Mouse (Mus musculus) urinary bladder, postnatal 14 days (tissue): ENCODE measurements around the gene S100a4.

Experiments
- DNase-seq: peaks from one replicate; pipeline ENCODE4 v3.0.0; 2021; ENCODE audit warnings: low spot score

Gene S100a4

DNA sequence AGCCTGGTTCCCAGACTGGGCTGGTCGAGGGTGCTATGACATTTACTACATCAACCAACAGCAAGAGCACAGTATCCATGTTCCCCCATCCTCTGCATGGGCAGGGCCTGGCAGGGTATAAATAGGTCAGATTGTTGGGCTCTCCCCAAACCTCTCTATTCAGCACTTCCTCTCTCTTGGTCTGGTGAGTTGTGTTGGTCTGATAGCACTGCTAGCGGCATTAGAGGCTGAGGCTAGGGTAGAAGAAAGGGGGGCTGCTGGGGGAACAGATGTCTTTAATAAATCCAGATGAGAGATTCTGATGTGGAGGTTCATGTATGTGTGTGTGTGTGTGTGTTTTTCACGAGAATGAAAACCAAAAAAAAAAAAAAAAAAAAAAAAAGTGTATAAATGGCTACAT, at the start of gene S100a4:
S100a4 (plus strand) TSS at position 149 of the 400 bp plus-strand sequence.
- DNase-seq = peak; percentile 12

DNA sequence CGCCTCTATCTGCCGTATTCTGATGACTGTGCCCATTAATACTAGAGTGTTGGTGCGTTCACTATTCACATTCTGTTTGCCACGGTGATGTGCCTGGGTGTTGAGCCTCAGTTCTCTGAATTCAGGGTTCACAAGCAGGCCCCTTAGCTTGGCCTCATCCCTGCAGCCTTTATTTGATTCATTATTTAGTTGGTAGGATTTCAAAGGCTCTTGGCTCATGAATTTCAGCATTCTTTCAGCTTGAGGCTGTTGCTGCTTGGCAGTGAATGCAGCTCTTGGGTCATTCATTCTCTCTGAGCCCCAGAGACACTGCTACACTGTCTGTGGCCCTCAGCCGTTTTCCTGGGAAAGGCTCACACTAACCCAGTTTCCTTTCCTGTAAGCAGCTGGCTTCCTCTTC, 47.6 kb upstream of the S100a4 start:
- no peak for DNase-seq

DNA sequence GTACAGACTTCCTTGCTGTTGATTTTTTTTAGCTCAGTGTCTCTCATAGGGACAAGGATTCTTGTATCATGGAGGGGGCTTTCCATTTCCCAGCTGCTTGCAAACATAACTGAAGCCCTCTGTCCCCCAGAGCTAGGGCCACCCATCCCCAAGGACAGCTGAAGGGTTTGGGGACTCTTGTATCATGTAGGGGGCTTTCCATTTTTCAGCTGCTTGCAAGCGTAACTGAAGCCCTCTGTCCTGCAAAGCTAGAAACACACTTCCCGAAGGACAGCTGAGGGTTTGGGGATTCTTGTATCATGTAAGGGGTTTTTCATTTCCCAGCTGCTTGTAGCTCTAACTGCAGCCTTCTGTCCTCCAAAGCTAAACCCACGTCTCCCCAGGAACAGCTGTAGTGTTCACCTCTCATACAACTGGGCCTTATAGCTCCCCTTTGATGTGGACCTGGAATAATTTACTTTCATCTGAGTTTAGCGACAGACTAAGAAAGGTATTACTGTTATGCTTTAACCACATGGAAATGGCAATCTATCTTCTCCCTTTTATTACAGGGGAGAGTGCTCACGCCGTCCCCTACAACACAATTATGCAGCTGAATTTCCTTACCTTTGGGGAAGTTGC, 43.5 kb upstream of the S100a4 start, which contains the start of gene S100a3:
S100a3 (plus strand) TSS at position 571 of the 621 bp plus-strand sequence.
- DNase-seq = no peak

DNA sequence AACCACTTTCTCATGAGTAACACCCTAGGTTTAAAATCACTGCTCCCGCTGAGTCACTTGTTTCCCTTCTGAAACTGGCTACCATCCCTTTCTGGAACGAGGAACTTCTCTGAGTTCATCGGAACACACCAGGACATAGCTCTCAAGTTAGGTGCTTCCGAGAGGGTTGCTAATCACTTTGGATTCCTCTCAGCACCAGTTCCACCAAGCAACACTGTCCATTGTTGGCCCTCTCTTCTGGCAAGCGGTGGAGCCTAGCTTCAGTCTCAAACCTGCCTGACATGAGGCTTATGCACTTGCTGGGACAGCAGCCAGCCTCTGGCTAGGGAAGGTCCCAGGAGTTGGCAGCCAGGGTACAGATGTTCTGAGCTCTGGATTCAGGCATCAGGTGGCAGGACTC, 28.9 kb upstream of the S100a4 start:
- DNase-seq = peak; percentile 35

DNA sequence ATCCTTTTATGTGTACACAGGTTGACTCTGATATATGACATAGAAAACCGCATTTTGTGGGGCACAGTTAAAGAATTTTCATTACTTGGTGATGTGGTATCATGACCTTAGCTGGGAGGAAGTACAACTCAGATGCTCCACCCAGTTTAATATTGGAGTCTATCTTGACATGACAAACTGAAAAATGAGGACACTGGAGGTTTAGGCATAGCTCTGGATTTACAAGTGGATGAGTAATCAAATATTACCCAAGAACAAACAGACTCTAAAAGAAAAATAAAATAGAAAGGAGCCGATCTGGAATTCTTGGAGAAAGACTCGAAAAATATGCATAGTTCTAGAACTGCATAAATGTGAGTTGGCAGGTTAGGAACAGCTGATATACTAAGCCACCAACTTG, 28.3 kb upstream of the S100a4 start:
- no peak for DNase-seq

DNA sequence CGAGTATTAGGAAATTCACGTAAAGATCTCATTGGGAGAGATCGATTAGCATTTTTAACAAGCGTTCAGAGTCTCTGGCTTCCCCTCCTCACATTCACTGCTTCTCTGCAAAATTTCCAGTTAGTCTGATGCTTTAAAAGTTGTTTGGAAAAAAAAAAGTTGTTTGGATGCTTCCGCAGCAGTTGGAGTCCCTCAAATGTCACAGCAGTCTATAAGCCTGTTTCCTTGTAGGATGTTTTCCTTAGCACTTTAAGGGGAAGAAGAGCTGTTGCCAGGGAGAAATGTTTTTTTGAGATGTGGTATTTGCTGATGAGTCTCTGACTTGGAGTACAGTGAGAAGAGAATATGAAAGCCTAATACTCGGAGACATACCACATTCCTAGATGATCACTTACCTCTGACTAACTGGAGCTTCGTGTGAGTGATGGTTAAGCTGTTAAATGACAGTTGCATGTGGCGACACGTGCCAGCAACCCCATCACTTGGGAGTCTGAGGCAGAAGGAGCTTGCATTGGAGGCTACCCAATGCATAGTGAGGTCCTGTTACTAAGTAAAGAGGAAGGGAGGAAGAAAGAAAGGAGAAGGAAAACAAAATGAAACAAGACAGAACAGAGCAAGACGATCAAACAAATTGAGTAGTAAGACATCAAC, 27.1 kb upstream of the S100a4 start:
- DNase-seq = no peak

DNA sequence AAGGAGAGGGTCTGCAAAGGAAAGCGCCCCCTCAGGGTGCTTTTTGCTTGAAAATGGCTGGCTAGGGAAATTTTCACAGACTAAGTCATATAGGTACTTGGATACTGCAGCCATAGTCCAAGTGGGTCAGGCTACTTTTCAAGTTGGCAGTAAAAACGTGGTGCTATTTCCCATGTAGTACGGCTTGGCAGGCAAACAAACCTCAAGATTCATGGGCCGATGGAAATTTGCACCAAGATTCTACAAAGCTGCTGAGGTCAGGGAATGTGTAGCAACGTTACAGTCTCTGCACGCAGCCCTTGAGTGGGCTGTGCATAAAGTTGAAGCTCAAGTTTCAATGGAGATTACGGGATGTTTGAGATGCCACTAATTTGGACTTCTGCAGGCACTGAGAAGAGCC, 24.1 kb upstream of the S100a4 start:
- DNase-seq = no peak

DNA sequence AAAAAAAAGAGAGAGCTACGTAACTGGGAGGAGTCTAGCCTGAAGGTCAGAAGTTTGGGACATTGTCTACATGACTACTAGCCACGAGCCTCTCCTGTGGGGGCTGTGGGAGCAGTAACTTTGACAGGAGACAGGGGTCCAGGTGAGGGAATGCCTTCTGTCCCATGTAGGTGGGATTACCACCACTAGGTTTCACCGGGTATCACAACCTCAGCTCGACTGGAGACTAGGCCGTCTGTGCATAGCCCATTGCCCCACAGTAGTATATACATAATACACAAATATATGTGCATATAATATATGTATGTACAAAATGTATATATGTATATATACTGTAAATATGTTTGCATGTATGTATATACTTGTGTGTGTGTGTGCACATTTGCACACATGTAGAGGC, 22.4 kb upstream of the S100a4 start:
- DNase-seq = no peak

DNA sequence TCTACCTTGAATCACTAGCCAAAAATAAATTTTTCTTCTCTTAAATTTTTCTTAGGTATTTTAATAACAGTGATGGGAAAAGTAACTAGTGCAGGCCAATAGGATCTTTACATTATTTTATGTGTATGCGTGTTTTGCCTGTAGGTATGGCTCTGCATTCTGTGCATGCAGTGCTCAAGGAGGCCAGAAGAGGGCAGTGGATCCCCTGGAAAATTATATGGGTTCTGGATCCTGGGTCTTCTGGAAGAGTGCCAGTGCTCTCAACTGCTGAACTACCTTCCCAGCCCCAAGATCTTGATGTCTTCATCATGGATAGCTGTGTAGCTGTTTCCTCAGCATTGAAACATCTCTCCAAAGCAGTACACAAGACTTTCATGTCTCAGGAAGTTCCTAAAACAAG, 21.4 kb upstream of the S100a4 start:
- no peak for DNase-seq

DNA sequence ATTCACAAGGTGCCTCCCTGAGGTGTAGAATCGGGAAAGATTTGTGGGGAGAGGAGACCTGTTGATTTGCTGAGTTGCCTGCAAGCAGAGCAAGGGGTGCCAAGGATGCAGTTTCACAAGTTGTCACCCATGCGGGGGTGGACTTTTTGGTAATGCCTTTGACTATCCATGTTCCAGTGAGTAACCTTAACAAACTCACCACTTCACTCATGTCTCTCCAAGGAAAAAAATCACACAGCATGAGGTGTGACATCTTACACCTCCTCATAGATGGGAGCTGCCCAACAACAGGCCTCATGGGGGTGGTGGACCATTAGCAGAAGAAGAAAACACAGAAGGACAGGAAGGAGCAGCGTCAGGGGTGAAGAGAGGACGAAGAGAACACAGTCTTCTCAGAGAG, 21.0 kb upstream of the S100a4 start:
- DNase-seq = no peak

DNA sequence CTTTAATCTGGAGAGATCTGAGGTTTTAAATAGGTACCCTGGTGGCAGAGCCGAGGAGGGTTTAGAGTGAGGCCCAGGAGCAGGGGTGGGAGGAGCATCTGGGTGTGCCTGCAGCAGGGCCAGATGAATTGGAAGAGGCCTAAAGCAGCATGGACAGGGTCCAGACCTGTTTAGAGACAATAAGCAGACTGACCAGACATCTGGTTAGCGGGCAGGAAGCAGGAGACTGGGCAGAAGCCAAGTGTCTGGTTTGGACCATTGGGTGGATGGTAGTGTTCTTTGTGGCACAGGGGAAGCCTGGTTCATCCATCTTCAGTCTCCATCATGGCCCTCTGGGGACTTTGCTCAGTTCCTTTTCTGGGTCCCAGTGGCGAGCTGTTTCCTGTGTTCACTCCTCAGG, 19.7 kb upstream of the S100a4 start:
- no peak for DNase-seq

DNA sequence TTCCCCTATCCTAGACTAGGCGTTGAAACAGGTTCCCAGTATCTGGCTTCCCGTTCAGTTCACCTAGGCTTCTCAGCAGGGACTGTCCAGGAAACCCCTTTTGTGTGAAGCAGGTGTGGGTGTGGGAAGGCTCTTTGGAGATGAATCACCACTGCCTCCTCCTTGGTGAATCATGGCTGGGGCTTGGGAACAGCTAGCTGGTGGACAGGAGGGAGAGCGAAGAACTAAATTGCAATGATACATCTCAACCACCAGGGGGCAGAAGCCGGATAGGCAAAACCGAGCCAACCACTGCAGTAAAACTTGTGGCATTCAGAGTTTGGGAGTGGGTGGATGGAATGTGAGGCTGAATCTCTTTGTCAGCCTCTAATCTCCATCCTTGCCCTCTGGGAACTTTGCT, 18.0 kb upstream of the S100a4 start:
- peak; percentile 76 for DNase-seq

DNA sequence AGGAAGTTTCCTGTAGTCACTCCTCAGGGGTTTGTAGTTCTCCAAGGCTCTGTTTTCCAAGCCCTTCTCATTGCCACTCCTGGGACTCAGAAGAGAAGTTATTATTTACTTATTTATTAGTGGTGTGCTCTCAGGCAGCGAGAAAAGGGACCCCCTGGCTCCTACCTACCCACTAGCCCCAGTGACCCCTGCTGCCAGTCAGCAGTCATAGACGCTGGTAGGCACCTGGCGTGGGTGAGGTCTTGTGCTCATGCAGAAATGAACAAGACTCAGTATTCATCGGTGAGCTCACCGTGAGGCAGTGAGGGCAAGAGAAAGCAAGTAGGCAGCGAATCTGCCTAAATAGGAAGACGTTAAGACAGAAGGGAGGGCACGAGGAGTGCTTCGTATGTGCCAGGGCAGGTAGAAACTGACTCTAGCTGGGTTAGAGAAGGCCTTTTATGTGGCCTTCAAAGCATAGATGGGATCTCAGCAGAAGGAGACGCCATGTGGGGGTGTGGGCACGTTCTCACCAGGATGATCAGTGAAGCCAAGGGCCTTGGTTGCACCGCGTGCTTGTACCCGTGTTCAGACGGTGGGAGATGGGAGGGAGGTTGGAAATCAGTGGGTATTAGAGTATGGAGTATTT, 17.4 kb upstream of the S100a4 start:
- peak; percentile 14 for DNase-seq

DNA sequence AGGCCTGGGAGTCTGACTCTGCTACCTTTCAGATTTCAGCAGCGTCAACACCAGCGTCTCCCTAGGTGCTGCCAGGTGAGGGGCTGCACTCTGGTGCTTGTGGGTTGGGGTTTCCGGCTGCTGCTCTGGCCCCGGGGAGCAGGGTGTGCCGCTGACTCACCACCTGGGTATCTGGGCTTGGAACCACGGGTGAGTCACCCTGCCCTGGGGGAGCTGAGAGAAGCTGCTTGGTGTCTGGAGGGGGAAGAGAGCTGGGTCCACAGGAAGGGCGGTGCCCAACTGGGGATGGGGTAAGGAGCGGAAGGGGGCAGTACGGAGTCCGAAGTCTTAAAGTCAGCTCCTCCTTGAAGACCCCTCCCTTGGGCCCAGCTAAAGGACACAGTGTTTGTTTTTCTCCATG, 16.7 kb upstream of the S100a4 start:
- DNase-seq = peak; percentile 96

DNA sequence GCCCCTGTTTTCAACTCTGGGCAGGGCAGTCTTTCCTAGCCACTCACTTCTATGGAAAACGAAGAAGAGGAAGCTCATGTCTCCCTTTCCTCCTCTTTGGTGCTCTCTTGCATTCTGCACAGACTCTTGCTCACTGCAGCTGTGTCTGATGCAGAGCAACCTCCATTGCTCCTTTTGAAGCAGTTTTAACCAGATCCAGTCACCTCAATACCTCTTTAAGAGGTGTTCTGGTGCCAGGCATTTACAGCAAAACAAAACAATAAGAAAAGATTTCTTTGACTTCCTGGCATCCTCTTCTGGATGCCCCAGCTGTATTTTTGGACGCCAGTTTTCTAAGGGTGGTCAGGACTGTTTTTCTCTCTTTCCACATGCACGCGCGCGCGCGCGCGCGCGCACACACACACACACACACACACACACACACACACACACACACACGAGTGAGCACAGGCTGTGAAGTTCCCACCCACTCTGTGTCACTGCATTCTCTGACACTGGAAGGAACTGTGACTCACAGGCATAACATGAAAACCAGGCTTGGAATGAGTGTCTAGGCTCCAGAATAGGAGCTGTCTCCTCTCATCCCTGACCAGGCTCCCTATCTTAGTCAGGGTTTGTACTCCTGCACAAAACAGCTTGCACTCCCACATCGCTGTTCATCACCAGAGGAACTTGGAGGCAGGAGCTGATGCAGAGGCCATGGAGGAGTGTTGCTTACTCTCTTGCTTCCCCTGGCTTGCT, 16.0 kb upstream of the S100a4 start:
- peak; percentile 70 for DNase-seq

DNA sequence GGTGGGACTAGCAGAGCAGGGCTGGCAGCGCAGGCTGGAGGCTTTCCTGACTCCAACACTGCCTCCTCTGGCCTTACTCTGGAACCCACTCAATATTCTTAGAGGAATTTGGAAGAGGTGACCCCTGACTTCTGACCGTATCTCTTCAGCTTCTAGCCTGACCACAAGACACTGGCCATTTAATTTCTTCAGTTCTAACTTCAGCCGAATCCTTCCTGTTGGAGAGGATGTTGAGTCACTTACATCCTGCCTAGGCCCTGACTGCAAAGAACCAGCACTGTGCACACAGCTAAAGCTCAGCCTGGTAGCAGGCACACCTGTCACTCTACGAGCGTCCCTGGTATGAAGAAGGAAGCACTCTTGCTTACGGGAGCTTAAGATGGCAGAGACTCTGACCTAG, 14.2 kb upstream of the S100a4 start:
- no peak for DNase-seq

DNA sequence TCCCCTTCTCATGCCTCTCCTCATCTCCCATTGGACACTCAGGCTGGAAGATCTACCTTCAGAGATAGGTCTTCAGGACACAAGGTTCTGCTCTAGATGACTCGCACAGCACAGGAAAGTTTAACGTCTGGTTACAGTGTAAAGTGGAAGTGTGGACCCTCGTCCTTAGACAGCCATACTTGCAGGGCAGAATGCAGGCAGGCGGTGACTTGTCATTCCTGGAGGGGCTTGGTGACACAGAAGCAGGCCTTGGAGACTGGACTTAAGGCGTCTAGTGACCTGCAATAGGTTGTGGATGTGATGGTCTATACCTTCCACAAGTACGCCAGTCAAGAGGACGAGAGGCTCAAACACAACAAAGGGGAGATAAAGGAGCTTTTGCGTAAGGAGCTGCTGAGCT, 13.6 kb upstream of the S100a4 start, which contains the start of gene S100a2:
S100a2 (plus strand) TSS at position 301 of the 400 bp plus-strand sequence.
- no peak for DNase-seq

DNA sequence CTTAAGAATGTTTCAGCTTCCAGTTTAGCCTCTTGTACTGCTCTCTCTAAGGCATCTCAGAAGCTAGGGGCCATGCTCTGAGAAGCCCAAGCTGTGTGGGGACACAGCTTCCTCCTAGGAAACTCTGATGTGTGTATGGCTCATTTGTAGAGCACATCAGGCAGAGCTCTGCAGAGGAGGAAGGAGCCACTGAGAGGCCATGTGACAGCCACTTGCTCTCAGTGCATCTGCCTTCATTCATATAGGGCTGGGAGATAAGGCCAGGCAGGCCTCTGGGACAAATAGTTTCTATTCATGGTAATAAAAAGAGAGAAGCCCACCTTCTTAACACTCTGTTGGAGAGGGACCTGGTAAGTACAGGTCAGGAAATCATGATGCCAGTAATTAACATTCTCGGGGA, 9.1 kb upstream of the S100a4 start:
- no peak for DNase-seq

DNA sequence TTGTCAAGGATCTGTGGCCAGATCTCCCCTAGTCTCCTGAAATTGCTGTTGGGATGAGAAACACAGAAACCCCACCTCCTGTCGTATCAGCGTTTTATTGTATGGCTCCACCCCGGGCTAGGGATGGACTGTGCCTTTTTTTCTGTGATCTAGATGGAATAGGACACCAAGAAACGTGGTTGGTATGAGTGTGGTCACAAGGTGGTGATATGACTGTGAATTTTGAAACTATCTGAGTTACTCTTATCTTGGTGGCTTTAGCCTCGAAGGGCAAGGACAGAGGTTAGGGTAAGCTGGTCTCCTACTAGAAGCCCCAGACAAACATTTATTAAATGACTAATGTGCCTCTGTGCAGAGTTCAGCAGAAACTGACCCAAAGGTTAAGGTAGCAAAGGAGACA, 8.0 kb upstream of the S100a4 start:
- no peak for DNase-seq

DNA sequence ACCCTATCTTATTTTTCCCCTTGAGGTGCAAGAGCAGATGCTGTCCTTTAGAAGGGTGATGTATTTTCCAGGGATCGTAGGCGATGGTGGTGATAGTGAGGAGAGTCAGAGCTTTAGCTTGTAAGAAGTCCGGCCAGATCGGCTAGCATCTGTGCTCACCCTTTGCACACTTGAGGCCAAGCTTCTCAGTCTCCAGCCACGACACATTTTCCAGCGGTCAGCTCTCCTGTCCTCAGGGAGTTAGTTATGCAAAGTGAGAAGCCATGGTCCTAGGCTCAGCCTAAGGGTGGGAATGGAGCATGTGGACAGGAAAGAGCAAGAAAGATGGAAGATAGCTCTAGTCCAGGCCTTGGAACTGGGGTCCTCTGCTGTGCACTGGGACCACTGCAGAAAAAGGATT, 6.8 kb upstream of the S100a4 start:
- peak; percentile 7 for DNase-seq

DNA sequence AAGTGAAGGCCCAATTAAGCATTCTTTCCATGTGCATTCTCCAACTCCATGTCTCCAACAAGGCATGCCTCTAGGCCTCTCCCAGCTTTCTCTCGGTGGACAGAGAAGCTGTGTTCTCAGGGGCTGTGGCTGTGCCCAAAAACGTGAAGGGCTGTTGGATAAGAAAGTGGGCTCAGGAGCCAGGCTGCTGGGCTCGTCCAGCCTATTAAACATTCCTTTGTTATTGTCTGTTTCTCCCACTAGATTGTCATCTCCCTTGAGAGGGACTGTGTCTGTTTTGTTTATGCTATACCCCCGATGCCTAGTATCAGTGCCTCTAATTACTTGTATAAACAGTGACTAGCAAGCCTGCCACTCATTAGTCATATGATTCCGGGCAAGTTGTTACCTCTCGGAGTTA, 5.8 kb upstream of the S100a4 start:
- DNase-seq = peak; percentile 10

DNA sequence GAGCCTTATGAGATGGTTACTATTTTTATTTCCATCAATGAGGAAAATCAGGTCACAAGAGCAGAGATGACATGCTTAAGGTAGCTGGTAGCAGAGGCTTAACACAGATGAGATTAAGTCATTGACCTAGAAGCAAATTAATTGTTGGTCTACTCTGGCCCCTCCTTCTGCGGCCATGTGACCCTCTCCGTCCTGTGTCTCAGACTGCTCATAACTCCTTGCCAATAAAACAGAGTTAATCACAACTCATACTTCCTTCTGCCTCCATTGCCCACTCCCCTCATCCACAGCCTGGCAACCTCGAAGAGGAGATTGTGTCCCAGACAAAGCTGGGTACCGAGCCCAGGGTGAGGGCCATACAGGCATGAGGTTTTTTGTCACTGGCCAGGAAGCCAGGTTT, 5.4 kb upstream of the S100a4 start:
- DNase-seq = no peak

DNA sequence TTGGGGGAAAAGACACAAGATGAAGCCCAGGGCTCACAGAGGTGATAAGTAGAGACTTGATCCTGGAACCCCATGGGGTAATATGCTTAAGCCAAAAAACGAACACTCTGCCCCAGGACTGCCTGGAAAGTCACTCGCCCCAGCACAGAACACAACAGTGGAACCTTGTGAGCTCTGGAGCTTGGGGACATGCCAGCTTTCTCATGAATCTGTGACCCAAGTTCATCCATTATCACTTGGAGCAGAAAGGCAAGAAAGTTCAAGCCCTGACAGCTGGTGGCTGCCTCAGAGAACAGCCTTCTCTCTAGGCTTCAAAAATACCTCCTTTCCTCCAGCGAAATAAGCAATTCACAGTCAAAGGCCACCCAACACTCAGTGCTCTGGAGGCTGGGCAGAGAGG, 4.2 kb upstream of the S100a4 start:
- peak; percentile 27 for DNase-seq
